Mouse (Mus musculus): ENCODE results near the gene Parp8.
A peak's percentile ranks its signal among the peaks of the same experiment; 100 is the strongest.

Parp8 gene

GRCm38 (mm10) chr13:117013516-117013915 is 11.8 kb downstream of the Parp8 start:
- DNase-seq = no peak

- no peak for DNase-seq
These were observed 13.3 kb downstream of the Parp8 start for GRCm38 (mm10) chr13:117012031-117012430.

DNA sequence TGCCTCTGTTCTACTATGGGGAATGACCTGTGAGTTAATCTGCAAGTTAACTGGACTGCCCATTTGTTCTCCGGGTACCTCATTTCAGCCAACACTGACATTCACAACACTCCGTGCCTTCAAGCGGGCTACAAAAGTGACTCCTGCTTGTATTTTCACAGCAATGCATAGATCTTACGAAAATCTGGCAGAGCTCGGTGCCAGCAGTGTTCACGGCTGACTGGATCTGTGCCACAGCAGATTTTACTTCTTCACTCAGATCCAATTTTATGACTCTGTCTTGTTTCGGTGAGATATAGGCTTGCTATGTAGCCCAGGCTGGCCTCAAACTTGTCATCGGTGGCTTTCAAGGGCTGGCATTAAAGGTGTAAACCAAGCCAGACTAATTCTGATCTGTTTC is 15.2 kb downstream of the Parp8 start:
- peak; percentile 42 for DNase-seq

DNA sequence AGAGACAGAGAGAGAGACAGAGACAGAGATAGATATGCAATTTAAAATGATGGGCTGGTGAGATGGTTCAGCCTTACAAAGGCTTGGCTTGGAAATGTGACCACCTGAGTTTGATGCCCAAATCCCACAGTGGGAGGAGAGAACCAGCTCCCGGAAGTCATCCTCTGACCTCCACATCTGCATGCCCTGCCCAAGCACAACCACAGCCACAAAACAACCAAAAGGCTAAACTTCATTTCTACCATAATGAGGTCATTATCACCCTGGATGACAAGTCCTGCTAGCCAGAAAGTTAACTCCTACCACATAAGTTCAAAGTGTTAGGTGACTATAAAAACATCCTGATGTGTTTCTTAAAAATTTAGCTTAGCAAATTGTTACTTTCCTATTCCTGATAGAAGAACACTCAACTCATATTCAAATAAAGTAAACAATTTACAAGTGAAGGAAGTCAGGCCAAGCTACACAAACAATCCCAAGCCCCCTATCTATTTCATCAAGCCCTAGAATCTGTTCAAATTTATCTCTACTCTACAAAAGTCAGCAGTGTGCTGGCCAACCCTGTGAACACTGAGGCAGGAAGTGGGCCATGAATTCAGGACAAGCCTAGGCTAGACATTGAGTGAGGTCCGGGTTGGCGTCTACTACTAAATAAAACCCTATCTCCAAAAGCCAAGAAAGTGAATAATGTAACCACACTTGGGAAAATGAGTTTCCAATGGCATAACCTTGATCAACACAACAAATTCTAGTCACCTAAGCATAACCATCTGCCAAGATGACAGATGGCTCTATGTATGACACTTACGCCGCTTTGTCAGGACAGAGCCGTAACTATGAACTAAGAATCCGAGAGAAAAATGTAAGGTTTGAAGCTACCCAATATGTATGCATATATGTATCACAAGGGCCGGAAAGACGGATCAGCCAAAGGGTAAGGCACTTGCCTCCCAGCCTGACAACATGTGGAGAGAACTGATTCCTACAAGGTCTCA is 17.0 kb downstream of the Parp8 start:
- DNase-seq = no peak

GRCm38 (mm10) chr13:117007566-117007965 is 17.8 kb downstream of the Parp8 start:
- no peak for DNase-seq

- DNase-seq = no peak
These were observed 18.7 kb downstream of the Parp8 start for GRCm38 (mm10) chr13:117006638-117007037.

GRCm38 (mm10) chr13:117000493-117000892 is 24.8 kb downstream of the Parp8 start:
- DNase-seq = no peak

GRCm38 (mm10) chr13:116991560-116991959 is 33.8 kb downstream of the Parp8 start:
- no peak for DNase-seq

DNA sequence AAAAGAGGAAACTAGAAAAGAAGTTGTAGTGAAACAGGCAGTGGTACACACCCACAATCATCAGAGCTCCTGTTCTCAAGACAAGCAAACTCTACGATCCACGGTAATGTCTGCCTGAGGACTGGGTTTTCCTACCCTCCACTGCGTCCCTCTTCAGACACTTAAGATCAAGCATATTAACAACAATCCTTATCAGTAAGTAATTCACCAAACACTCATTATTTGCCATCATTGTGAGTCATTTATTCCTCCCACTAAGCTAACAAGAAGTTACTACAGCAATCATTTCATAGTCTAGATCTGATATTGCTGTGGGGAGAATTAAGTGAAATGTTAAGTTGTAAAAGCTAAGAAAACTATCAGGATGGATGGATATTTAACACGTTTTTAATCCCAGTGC is 35.0 kb downstream of the Parp8 start:
- no peak for DNase-seq

- no peak for DNase-seq
These were observed 36.6 kb downstream of the Parp8 start for GRCm38 (mm10) chr13:116988706-116989105.

GRCm38 (mm10) chr13:116988208-116988607 is 37.1 kb downstream of the Parp8 start:
- no peak for DNase-seq

DNA sequence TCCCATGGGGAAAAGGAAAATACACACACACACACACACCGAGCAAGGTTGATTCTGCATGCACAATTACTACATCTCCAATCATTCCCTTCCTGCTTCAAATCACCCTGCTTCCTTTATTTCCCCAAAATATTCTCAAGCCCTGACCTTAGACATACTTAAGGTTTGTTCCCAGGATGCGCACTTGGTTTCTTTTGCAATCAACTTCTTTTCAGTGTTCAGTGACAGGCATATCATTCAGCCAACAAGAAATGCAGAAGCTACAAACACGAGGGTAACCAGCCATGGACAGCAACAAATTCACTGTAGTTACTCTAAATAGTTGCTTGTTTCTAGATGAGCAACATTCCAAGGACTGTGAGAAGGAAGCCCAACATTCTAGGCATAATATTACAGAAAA is 38.1 kb downstream of the Parp8 start:
- DNase-seq = no peak

GRCm38 (mm10) chr13:116986658-116987057 is 38.7 kb downstream of the Parp8 start:
- no peak for DNase-seq

GRCm38 (mm10) chr13:116974081-116974860 is 51.1 kb downstream of the Parp8 start:
- DNase-seq = no peak

DNA sequence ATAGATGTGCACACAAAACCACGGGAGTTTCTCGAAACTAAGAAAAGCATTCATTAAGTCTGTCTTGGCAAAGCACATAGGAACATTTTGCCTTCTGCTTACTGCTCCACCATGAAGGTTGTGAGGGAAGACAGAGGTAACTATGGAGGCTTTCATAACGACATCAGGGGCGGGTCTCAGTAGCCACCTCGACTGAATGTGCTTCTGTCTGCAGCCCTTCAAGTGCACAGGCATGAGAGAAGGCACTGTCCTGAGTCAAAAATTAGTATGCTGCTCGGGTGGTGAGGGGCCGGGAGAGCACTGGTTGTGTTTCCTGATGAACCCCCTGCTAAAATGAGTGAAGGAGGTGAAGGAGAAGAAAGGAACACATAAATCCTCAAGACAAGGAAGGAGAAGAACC is 51.8 kb downstream of the Parp8 start:
- DNase-seq = no peak

- DNase-seq = no peak
These were observed 53.2 kb downstream of the Parp8 start for GRCm38 (mm10) chr13:116972036-116972611.

- no peak for DNase-seq
These were observed 54.5 kb downstream of the Parp8 start for GRCm38 (mm10) chr13:116970706-116971428.

GRCm38 (mm10) chr13:116969650-116970049 is 55.7 kb downstream of the Parp8 start:
- no peak for DNase-seq

GRCm38 (mm10) chr13:116968906-116969305 is 56.4 kb downstream of the Parp8 start:
- DNase-seq = no peak

- DNase-seq = no peak
These were observed 57.9 kb downstream of the Parp8 start for GRCm38 (mm10) chr13:116967459-116967858.

DNA sequence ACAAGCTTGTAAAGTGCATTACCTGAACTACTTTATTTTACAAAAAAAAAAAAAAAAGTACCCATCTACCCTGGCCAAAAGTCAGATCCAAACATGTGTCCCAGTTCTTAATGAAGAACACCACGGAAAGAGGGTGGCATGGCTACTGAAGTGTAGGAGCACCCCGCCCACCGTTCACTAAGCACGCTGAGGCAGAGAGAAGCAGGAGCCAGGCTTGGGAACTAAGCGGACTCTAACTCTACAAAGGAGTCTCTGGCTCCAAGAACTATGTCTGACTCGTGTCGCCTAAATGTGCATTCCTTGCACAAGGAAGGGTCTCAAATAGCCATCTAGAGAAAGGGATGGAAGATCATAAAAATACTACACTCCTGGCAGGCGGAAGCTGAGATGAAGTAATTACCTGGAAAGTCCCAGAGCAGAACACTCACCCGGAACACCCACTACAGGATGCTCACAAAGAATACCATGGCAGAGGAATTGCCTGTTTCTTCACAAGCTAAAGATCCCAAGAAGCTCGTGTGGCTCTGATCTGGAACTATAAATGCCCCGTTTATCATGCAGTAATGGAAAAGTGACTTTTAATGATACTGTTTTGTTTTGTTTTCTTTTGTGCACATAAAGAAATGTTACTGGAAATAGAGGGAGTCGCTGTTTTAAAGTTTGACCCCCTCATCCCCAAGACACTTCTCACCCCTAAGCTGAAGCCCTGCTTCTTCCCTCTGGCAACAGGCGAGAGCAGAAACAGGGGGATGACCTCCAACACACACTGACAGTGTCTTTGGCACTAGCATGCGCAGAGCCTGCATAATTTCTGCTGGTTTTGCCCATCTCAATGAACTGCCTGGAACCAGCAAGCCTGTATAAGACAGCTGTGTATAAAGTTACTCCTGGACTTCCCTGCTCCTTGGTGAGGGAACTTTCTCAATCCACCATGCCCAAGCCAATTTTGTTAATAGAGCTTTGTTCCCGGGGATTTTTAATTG is 62.6 kb downstream of the Parp8 start:
- no peak for DNase-seq
